Mouse (Mus musculus): ENCODE measurements around the gene Rala.

Rala gene

GRCm38 (mm10) chr13:17891545-17891944 lies 52.5 kb downstream of the Rala start:
- in situ Hi-C loops (cut with MseI, MboI): no loop called here

GRCm38 (mm10) chr13:17884211-17884610 lies 59.8 kb downstream of the Rala start:
- in situ Hi-C loops (cut with MseI, MboI): no loop called here

GRCm38 (mm10) chr13:17879061-17879460 lies 65.0 kb downstream of the Rala start:
- in situ Hi-C loops (cut with MseI, MboI): no loop called here

- in situ Hi-C loops (cut with MseI, MboI): no loop called here
Measured at GRCm38 (mm10) chr13:17866741-17867140, 77.3 kb downstream of the Rala start.

GRCm38 (mm10) chr13:17860536-17860935 lies 83.5 kb downstream of the Rala start:
- in situ Hi-C loops (cut with MseI, MboI): no loop called here

GRCm38 (mm10) chr13:17859365-17860033 lies 84.5 kb downstream of the Rala start:
- in situ Hi-C loops (cut with MseI, MboI): no loop called here

GRCm38 (mm10) chr13:17857046-17857445 lies 87.0 kb downstream of the Rala start:
- in situ Hi-C loops (cut with MseI, MboI): no loop called here

GRCm38 (mm10) chr13:17855492-17856138 lies 88.4 kb downstream of the Rala start:
- in situ Hi-C loops (cut with MseI, MboI): no loop called here

GRCm38 (mm10) chr13:17854755-17855154 lies 89.3 kb downstream of the Rala start:
- in situ Hi-C loops (cut with MseI, MboI): no loop called here

GRCm38 (mm10) chr13:17843336-17843735 lies 100.7 kb downstream of the Rala start:
- in situ Hi-C loops (cut with MseI, MboI): loop anchor here in 1 of 2 experiments (10.0 kb wide), 1 partner anchor 131 kb away; no protein-coding TSS in a partner anchor

GRCm38 (mm10) chr13:17842756-17843155 lies 101.3 kb downstream of the Rala start:
- in situ Hi-C loops (cut with MseI, MboI): loop anchor here in 1 of 2 experiments (10.0 kb wide), 1 partner anchor 132 kb away; no protein-coding TSS in a partner anchor

GRCm38 (mm10) chr13:17839137-17839536 lies 104.9 kb downstream of the Rala start:
- in situ Hi-C loops (cut with MseI, MboI): loop anchor here in 1 of 2 experiments (10.0 kb wide), 1 partner anchor 146 kb away; no protein-coding TSS in a partner anchor

GRCm38 (mm10) chr13:17838484-17838851 lies 105.6 kb downstream of the Rala start:
- in situ Hi-C loops (cut with MseI, MboI): loop anchor here in 1 of 2 experiments (10.0 kb wide), 1 partner anchor 146 kb away; no protein-coding TSS in a partner anchor

- in situ Hi-C loops (cut with MseI, MboI): loop anchor here in 1 of 2 experiments (10.0 kb wide), 1 partner anchor 147 kb away; no protein-coding TSS in a partner anchor
Measured at GRCm38 (mm10) chr13:17837610-17838483, 106.2 kb downstream of the Rala start.

GRCm38 (mm10) chr13:17836808-17837207 lies 107.2 kb downstream of the Rala start:
- in situ Hi-C loops (cut with MseI, MboI): loop anchor here in 1 of 2 experiments (10.0 kb wide), 1 partner anchor 148 kb away; no protein-coding TSS in a partner anchor

- in situ Hi-C loops (cut with MseI, MboI): loop anchor here in 1 of 2 experiments (10.0 kb wide), 1 partner anchor 152 kb away; no protein-coding TSS in a partner anchor
Measured at GRCm38 (mm10) chr13:17832940-17833339, 111.1 kb downstream of the Rala start.

Data from mouse trophoblast stem cell (cell line).